Mouse (Mus musculus) heart, embryonic 16.5 days (tissue): ENCODE measurements around the gene Rnf157. TPM values are rescaled to one million over a fixed set of nuclear protein-coding genes. Genes with fewer than 3 reads are reported as not detected.

Experiments
- ATAC-seq: fragments of 200-750 bp; cut with Nextera tagmentation; replicated peaks from 2 replicates; pipeline ENCODE4 v1.8.0; 2017; ENCODE audit warnings: moderate number of reproducible peaks; ENCODE audit not compliant: insufficient read depth, low FRiP score; ENCODE audit errors: extremely low read depth
- H3K27ac ChIP-seq: fragments of 300-500 bp; sonication (generic); 2 replicates; pipeline ENCODE4 v1.5.1; 2014; ENCODE audit warnings: mild to moderate bottlenecking, low read length, control low read depth, moderate library complexity
- H3K27me3 ChIP-seq: fragments of 300-500 bp; sonication (generic); 2 replicates; pipeline ENCODE4 v1.6.1; 2014; ENCODE audit warnings: low read length, mixed read lengths; ENCODE audit not compliant: control insufficient read depth, insufficient read depth
- H3K36me3 ChIP-seq: fragments of 300-500 bp; sonication (generic); 2 replicates; pipeline ENCODE4 v1.6.1; 2014; ENCODE audit not compliant: control insufficient read depth, insufficient read depth
- H3K4me1 ChIP-seq: fragments of 300-500 bp; sonication (generic); 2 replicates; pipeline ENCODE4 v1.6.1; 2014; ENCODE audit warnings: low read length, mixed read lengths; ENCODE audit not compliant: control insufficient read depth, insufficient read depth
- H3K4me2 ChIP-seq: fragments of 300-500 bp; sonication (generic); 2 replicates; pipeline ENCODE4 v1.6.1; 2014; ENCODE audit warnings: low read depth, mild to moderate bottlenecking, control low read depth, low read length
- H3K4me3 ChIP-seq: fragments of 300-500 bp; sonication (generic); 2 replicates; pipeline ENCODE4 v1.5.1; 2014; ENCODE audit warnings: mild to moderate bottlenecking, control low read depth, low read length
- H3K9ac ChIP-seq: fragments of 300-500 bp; sonication (generic); 2 replicates; pipeline ENCODE4 v1.6.1; 2014; ENCODE audit warnings: low read length, control low read depth
- H3K9me3 ChIP-seq: fragments of 300-500 bp; sonication (generic); replicated peaks from 2 replicates; pipeline ENCODE4 v1.6.1; 2016; ENCODE audit warnings: low read length; ENCODE audit not compliant: control insufficient read depth
- WGBS: fragments of 180-500 bp; shearing (Covaris S2); extraction: QIAGEN DNeasy Blood & Tissue Kit; methylation state at CpG from one replicate; pipeline ENCODE4 v1.1.7; 2014; 5-methylcytosine and 5-hydroxymethylcytosine counted together
- polyA plus RNA-seq: library from polyadenylated mRNA; unstranded; fragments of >200 nt; fragmentation: Nextera tagmentation; extraction: Ambion mirVana; gene quantifications from 2 replicates; pipeline ENCODE4 v1.2.1, GENCODE M21; 2015

The Rnf157 gene
- polyA plus RNA-seq, 1 experiment from 2014 or later, result 11.6 TPM

- H3K27me3 ChIP-seq, result no peaks in the 10 kb centered on the region
- no peak overlapping the region for H3K9ac ChIP-seq
- peaks cover 25% of the 10 kb centered on the region for H3K36me3 ChIP-seq
- H3K27ac ChIP-seq, result no peak overlapping the region
- no peak for ATAC-seq
- no peaks in the 10 kb centered on the region for H3K4me1 ChIP-seq
- no peaks in the 10 kb centered on the region for H3K9me3 ChIP-seq
- no peak overlapping the region for H3K4me3 ChIP-seq
- WGBS, result 45% methylated on average over 3 of the region's 3 CpGs
- H3K4me2 ChIP-seq, result no peak overlapping the region
Measured at GRCm38 (mm10) chr11:116297017-116297416, 115.8 kb downstream of the Rnf157 start.

DNA sequence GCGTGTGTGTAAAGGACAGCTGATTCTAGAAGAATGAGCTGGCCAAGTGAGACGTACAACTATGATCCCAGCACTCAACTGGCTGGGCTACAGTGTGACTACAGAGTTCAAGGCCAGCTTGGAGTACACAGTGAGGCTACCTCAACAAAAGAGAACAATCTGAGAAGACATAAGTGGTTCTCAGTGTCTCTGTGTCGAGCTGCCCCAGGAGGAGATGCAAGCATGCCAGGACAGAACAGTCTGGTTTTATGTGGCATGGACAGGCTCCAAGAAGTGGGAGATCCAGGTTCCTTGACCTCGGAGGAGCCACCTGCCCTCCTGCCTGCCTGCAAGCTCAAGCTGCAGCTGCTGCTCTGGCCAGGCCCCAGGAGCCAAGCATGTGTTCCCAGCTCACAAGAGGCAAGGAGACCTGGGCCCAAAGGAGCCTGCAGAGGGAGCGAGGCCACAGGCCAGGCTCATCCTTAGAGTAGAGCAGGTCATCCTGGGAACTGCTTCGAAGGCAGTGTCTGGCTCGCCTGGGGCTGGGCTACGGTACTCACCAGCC, 116.6 kb downstream of the Rnf157 start:
- H3K9me3 ChIP-seq, result no peaks in the 10 kb centered on the region
- peaks cover 21% of the 10 kb centered on the region for H3K36me3 ChIP-seq
- no peak for ATAC-seq
- H3K27ac ChIP-seq, result no peak overlapping the region
- H3K4me1 ChIP-seq, result no peaks in the 10 kb centered on the region
- no peak overlapping the region for H3K4me3 ChIP-seq
- H3K9ac ChIP-seq, result no peak overlapping the region
- H3K4me2 ChIP-seq, result no peak overlapping the region
- H3K27me3 ChIP-seq, result no peaks in the 10 kb centered on the region
- WGBS, result 87% methylated on average over 8 of the region's 8 CpGs

- Histone ChIP-seq H3K36me3 (peaks cover 15% of the 10 kb centered on the region), H3K4me1 (peaks cover 4% of the 10 kb centered on the region; the same call in 1 of the 2 replicates), H3K4me2 (no peak overlapping the region), H3K27ac (no peak overlapping the region), H3K27me3 (no peaks in the 10 kb centered on the region), H3K4me3 (no peak overlapping the region), H3K9me3 (no peaks in the 10 kb centered on the region), H3K9ac (no peak overlapping the region)
- WGBS, result 40% methylated on average over 5 of the region's 5 CpGs
- ATAC-seq, result 0 out of 2 replicates have a peak, but pooled peaks have one; percentile 49
Measured at GRCm38 (mm10) chr11:116294319-116294718, 118.5 kb downstream of the Rnf157 start.

DNA sequence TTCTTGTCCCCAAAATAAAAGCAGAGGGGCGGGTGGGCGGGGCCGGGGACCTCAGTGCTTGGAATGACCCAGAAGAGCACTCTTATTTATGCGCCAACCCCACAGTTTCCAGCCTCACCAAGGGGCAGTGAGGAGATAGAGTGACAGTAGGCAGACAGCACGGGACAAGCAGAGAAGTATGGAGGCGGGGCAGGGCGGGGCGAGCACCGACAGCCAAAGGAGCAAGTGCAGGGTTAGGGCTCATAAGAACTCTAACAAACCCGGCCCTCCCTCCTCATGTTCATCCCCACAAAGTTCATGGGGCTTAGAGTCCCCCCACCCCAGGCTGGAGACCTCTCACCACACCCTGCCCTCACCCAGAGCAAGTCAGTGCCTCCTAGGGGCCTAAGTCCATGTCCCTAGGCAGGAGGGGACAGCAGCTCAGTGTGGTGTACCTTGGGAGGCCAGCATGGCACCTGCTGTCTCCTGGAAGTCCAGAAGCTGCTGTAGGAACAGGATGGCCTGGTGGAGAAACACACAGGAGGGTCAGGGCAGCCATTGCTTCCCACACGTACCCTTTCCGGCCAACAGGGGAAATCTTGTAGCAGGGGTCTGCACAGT, 119.2 kb downstream of the Rnf157 start:
- peaks cover 4% of the 10 kb centered on the region; the same call in 1 of the 2 replicates for H3K4me1 ChIP-seq
- H3K27me3 ChIP-seq, result no peaks in the 10 kb centered on the region
- no peak overlapping the region for H3K27ac ChIP-seq
- ATAC-seq, result no peak
- H3K9me3 ChIP-seq, result no peaks in the 10 kb centered on the region
- H3K4me2 ChIP-seq, result no peak overlapping the region
- no peak overlapping the region for H3K4me3 ChIP-seq
- peaks cover 16% of the 10 kb centered on the region for H3K36me3 ChIP-seq
- 85% methylated on average over 12 of the region's 12 CpGs for WGBS
- H3K9ac ChIP-seq, result no peak overlapping the region

DNA sequence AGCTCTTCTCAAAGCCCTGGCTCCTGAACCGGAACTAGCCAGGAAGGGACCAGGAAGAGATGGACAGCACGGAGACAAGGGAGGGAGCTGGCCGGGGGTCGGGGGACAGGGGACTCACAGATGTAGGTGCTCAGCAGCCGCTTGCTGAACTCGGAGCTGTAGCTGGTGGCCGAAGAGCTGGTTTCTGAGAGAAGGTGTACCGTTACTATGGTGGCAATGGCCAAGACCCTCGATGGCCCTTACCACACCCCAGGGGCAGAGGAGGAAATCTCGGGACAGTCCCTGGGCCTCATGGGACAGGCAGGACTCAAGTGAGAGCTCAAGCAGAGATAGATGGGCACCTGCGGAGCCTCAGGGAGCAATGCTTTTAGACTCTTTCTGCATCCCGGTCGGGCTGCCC, 120.4 kb downstream of the Rnf157 start:
- Histone ChIP-seq H3K4me3 (no peak overlapping the region), H3K9me3 (no peaks in the 10 kb centered on the region), H3K27me3 (no peaks in the 10 kb centered on the region), H3K27ac (no peak overlapping the region), H3K4me1 (peaks cover 4% of the 10 kb centered on the region; the same call in 1 of the 2 replicates), H3K36me3 (peaks cover 18% of the 10 kb centered on the region), H3K4me2 (no peak overlapping the region), H3K9ac (no peak overlapping the region)
- no peak for ATAC-seq
- 90% methylated on average over 13 of the region's 13 CpGs for WGBS

DNA sequence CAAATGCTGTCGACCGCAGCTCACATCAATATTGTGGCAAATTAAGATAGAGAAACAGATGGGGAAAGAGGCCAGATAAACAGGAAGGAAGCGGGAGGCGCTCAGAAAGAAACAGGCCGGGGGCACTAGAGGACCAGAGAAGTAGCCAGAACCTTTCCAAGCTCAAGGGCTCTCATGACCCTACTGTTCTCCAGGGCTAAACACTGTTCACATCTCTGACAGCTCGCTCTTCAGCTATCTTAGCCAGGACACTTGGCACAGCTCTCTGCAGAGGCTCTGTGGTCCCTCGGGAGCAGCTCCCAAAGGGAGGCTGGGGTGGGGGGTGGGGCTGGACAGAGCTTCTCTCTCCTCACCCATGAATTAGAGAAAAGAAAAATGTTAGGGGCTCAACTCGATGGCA, 122.3 kb downstream of the Rnf157 start:
- peaks cover 18% of the 10 kb centered on the region; the same call in 1 of the 2 replicates for H3K36me3 ChIP-seq
- H3K4me1 ChIP-seq, result peaks cover 4% of the 10 kb centered on the region; the same call in 1 of the 2 replicates
- no peak overlapping the region for H3K9ac ChIP-seq
- no peak overlapping the region for H3K4me2 ChIP-seq
- no peak overlapping the region for H3K4me3 ChIP-seq
- whole genome bisulfite sequencing, result 45% methylated on average over 8 of the region's 8 CpGs
- H3K27me3 ChIP-seq, result no peaks in the 10 kb centered on the region
- H3K9me3 ChIP-seq, result no peaks in the 10 kb centered on the region
- ATAC-seq, result no peak
- no peak overlapping the region for H3K27ac ChIP-seq

DNA sequence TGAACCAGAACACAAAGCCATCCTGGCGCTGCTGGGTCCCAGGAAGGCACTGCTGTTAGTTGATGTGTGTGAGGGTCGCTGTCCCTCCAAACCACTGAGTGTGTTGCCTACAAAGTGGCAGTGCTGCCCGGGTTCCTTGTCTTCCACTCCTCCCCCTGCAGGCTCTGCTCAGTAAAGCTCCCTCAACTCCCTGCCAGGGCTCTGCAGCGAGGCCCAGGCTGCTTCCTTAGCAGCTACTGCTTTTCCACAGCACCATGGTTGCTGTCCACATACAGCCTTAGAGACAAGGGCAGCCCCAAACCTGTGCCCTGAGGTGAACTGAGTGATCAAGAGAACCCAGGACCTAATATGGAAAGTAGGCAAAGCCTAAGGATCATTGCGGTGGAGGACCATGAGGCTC, 125.5 kb downstream of the Rnf157 start:
- peaks cover 4% of the 10 kb centered on the region; the same call in 1 of the 2 replicates for H3K4me1 ChIP-seq
- 81% methylated on average over 5 of the region's 5 CpGs for WGBS
- no peak overlapping the region for H3K4me2 ChIP-seq
- ATAC-seq, result no peak
- H3K27me3 ChIP-seq, result peaks cover 28% of the 10 kb centered on the region
- H3K9ac ChIP-seq, result no peak overlapping the region
- H3K9me3 ChIP-seq, result no peaks in the 10 kb centered on the region
- no peak overlapping the region for H3K4me3 ChIP-seq
- H3K27ac ChIP-seq, result no peak overlapping the region
- peaks cover 18% of the 10 kb centered on the region; the same call in 1 of the 2 replicates for H3K36me3 ChIP-seq

Other genes with a start within 250 kb of the Rnf157 start
- 20.8 and 23.7 TPM in 2 replicates for gene Fbf1, start 244.9 kb downstream of the Rnf157 start, polyA plus RNA-seq
- gene Ten1, start 214.2 kb downstream of the Rnf157 start, polyA plus RNA-seq, result 76.0 and 84.5 TPM in 2 replicates
- 38.6 and 40.5 TPM in 2 replicates for gene Acox1, start 214.0 kb downstream of the Rnf157 start, polyA plus RNA-seq
- gene Evpl, start 175.0 kb downstream of the Rnf157 start, polyA plus RNA-seq, result 1.2 TPM in 2 replicates
- gene Srp68, start 138.8 kb downstream of the Rnf157 start, polyA plus RNA-seq, result 65.9 and 72.3 TPM in 2 replicates
- gene Galr2, start 132.1 kb downstream of the Rnf157 start, polyA plus RNA-seq, result 0.11 and 0.20 TPM in 2 replicates
- gene Exoc7, start 105.8 kb downstream of the Rnf157 start, polyA plus RNA-seq, result 50.2 and 54.6 TPM in 2 replicates
- 2.0 and 4.3 TPM in 2 replicates for gene Foxj1, start 77.6 kb downstream of the Rnf157 start, polyA plus RNA-seq
- 29.2 and 35.4 TPM in 2 replicates for gene Ubald2, start 21.1 kb upstream of the Rnf157 start, polyA plus RNA-seq
- 0.07 TPM in 1 of 2 replicates, not detected in the other for gene Qrich2, start 53.2 kb upstream of the Rnf157 start, polyA plus RNA-seq
- gene Prpsap1, start 81.2 kb upstream of the Rnf157 start, polyA plus RNA-seq, result 98.6 and 99.1 TPM in 2 replicates
- 3.6 and 4.5 TPM in 2 replicates for gene Sphk1, start 117.9 kb upstream of the Rnf157 start, polyA plus RNA-seq
- 5.5 and 6.9 TPM in 2 replicates for gene Ube2o, start 168.4 kb upstream of the Rnf157 start, polyA plus RNA-seq
- gene Aanat, start 173.4 kb upstream of the Rnf157 start, polyA plus RNA-seq, result not detected in 2 replicates
- gene Rhbdf2, start 214.0 kb upstream of the Rnf157 start, polyA plus RNA-seq, result 9.9 and 10.3 TPM in 2 replicates
- 1.7 and 2.5 TPM in 2 replicates for gene Prcd, start 240.5 kb upstream of the Rnf157 start, polyA plus RNA-seq
- gene Cygb, start 241.3 kb upstream of the Rnf157 start, polyA plus RNA-seq, result 11.6 and 12.3 TPM in 2 replicates